Mouse (Mus musculus) kidney, postnatal 10 days (tissue): ENCODE results near the gene Odf3l2.

Experiments used
- DNase-seq: peaks from one replicate; pipeline ENCODE4 v3.0.0; 2021; ENCODE audit warnings: mixed read lengths

Odf3l2 gene

GRCm38 (mm10) chr10:79625398-79625797 lies 20.1 kb downstream of the Odf3l2 start:
- no peak for DNase-seq

- DNase-seq, result no peak
These were observed 21.6 kb downstream of the Odf3l2 start for GRCm38 (mm10) chr10:79623950-79624349.

GRCm38 (mm10) chr10:79616376-79616775 lies 29.2 kb downstream of the Odf3l2 start:
- DNase-seq, result no peak

DNA sequence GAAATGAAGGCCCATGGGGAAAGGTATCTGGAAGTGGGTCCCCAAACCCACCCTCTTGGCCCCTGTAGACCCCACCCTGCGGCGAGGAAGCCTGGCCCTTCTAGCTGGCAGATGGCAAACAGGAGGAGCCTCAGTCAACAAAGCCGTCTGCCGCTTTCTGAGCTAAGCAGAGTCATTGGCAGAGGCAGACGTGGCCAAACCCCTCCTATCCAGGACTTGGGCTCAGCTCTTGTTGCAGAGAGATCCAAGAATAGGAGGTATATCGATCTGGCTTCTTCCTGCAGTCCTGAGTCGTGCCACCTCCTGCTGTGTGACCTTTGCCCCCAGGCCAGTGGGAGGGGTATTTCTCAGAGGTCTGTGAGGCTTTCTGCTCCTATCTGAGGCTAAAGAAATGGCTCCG lies 29.7 kb downstream of the Odf3l2 start:
- DNase-seq, result no peak

- DNase-seq, result peak; percentile 24
These were observed 31.3 kb downstream of the Odf3l2 start for GRCm38 (mm10) chr10:79614305-79614643.

- peak; percentile 79 for DNase-seq
These were observed 31.8 kb downstream of the Odf3l2 start, which contains the start of gene C2cd4c for GRCm38 (mm10) chr10:79613578-79614304. C2cd4c (minus strand) TSS chr10:79614025.

DNA sequence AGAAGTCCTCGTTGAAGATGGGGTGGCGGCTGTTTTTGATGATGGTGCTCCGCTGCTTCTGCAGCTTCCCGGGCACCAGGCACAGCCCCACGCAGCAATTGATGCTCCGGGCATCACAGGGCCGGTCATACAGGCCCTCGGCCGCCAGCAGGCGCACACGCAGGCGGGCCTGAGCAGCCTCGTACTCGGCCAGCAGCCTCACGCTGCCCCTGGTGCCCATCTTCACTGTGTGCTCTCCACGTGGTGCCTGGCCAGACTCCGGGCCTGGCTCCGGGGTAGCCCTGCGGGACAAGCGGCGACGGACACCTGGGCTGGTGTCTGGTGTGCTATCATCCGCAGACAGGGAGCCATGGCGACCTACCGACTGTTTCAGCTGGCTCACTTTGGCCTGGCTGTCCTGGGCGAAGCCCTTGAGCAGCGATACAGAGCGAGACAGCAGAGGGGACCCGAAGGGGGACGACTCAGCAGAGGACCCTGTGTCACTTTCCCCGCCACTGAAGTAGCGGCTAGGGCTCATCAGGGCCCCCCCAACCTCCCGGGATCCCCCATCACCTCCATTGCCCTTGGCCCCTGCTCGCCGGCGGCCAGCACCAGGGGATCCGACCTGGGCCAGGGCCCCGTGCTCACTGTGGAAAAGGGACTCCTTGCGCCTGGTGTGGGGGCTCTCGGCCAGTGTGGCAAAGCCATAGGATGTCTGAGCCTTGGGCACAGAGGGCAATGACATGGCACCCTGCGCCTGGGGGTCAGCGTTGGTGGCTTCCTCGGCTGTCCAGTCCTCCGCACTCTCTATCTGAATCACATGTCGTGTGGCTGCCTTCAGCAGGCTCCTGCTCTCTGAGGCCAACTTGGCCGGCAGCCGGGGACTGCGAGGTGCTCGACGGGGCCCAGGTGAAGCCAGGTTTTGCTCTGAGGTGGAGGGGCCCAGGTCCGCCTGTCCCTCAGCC lies 33.1 kb downstream of the Odf3l2 start:
- peak; percentile 33 for DNase-seq

GRCm38 (mm10) chr10:79611296-79611695 lies 34.2 kb downstream of the Odf3l2 start:
- no peak for DNase-seq

DNA sequence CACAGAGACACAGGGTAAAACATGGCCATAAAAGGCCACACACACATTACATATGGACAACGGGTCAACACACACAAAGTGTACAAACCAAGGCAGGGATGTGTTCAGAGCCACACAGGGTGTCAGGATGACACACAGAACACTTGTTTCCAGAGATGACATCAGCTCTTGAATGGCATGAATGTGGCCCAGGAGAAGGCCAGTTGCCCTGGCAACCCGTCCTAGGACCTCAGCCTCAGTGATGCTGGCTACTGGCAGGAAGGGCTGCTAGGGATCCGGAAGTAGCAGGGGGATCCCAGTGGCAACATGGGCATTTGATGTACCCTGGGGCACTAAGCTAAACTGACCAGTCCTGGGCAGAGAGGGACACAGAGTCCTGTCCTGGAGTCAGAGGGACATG lies 36.3 kb downstream of the Odf3l2 start:
- no peak for DNase-seq

DNA sequence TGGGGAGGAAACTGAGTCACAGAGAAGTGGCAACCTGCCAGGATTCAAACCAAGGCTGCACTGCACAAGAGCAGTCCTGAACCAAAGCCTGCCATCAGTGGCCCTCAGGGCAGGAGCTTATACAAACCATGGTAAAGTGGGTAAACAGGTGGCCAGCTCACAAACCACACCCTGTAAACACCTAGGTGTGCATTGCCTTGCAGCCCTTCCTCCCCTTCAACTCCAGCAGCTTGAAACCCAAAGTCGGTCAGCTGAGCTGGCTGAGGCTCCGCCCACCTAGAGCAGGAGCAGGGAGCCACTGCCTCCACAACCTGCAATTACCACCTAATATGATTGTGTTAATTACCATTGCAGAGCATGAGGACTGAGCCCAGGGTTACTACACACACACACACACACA lies 37.6 kb downstream of the Odf3l2 start:
- no peak for DNase-seq

- no peak for DNase-seq
These were observed 39.0 kb downstream of the Odf3l2 start for GRCm38 (mm10) chr10:79606537-79606936.

DNA sequence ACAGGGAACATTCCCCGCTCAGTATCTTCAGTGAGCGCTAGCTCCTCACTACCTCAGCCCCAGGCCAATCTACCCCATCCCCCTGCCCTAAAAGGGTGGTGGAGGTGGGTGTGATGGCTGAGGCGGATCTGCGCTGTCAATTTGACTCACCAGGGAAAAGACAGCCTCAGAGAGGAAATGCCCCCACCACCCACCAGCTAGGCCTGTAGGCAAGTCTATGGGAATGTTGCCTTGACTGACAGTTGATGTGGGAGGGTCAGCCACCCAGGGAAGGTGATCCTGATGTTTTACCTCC lies 47.7 kb downstream of the Odf3l2 start:
- DNase-seq, result no peak

- DNase-seq, result no peak
These were observed 48.2 kb downstream of the Odf3l2 start for GRCm38 (mm10) chr10:79597051-79597935.

GRCm38 (mm10) chr10:79595590-79595929 lies 50.0 kb downstream of the Odf3l2 start:
- DNase-seq, result no peak

DNA sequence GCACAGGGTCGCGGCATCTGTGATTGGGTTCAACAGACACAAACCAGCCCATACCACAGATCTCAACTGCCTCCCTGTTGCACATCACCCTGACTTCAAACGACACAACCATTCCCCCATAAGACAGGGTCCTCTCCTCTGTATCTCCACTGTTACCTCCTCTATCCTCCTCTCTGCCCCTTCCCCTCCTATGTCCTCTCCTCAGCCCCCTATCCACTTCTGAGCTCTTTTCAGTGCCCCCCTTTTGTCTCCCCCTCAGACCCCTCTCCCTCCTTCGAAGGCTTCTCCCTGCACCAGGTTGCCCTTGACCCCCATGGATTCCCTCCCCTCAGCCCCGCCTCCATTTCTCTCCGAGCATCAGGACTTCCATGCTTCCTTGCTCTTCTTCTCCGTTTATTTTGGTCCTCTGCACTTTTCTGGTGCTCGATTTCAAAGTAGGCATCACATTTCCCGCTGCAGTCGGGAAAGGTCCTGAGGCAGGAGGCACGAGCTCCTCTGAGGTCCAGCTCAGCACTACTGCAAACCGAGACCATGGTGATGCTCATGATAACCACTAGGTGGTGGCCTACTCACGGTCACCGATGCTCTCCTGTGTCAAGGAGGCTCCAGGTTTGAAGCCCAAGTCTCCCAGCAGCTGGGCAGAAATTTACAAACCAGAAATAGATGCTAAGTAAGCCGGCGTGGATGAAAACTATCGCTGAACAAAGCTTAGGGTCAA lies 50.5 kb downstream of the Odf3l2 start:
- DNase-seq, result peak; percentile 71

DNA sequence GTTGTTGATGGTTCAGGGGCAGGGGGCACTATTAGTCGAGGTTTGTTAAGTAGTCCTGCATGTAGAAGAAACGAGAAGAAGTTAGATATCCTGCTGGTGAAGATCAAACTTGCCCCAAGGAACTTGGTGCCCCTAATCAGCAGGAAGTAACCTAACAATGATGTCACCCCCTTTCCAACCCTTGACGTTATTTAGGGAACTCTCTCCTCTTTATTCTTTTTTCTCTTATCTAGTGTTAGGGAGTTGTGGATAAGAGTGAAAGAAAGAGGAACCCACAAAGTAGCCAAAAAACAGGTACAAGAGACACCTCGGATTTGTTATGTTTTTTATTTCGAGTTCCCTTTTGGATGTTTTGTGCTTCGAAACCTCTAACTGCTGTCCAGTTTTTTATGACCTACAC lies 51.4 kb downstream of the Odf3l2 start:
- DNase-seq, result no peak

- no peak for DNase-seq
These were observed 54.8 kb downstream of the Odf3l2 start for GRCm38 (mm10) chr10:79590702-79591101.
